Mouse (Mus musculus) intestine, embryonic 16.5 days (tissue): ENCODE results near the gene Aurkaip1. TPM values are rescaled to one million over a fixed set of nuclear protein-coding genes. Genes with fewer than 3 reads are reported as not detected.
"Not testable (repeated sequence)": the region's sequence is repeated elsewhere in the genome, so short reads cannot be mapped to it uniquely, and the experiment has no call there.

Experiments
- ATAC-seq: fragments of 200-750 bp; cut with Nextera tagmentation; 2 replicates; pipeline ENCODE4 v1.8.0; 2017; ENCODE audit warnings: moderate TSS enrichment, moderate library complexity
- H3K27ac ChIP-seq: fragments of 300-500 bp; sonication (generic); 2 replicates; pipeline ENCODE4 v1.5.1; 2014; ENCODE audit warnings: mild to moderate bottlenecking, low read length
- H3K27me3 ChIP-seq: fragments of 300-500 bp; sonication (generic); replicated peaks from 2 replicates; pipeline ENCODE4 v1.6.1; 2014; ENCODE audit warnings: low read length, control low read depth, mixed read lengths; ENCODE audit not compliant: control insufficient read depth, insufficient read depth
- H3K36me3 ChIP-seq: fragments of 300-500 bp; sonication (generic); 2 replicates; pipeline ENCODE4 v1.6.1; 2014; ENCODE audit warnings: low read length, control low read depth; ENCODE audit not compliant: control insufficient read depth, insufficient read depth
- H3K4me1 ChIP-seq: fragments of 300-500 bp; sonication (generic); 2 replicates; pipeline ENCODE4 v1.6.1; 2014; ENCODE audit warnings: low read length, control low read depth, mixed read lengths; ENCODE audit not compliant: control insufficient read depth, insufficient read depth
- H3K4me2 ChIP-seq: fragments of 300-500 bp; sonication (generic); 2 replicates; pipeline ENCODE4 v1.6.1; 2014; ENCODE audit warnings: low read depth, low read length, control low read depth
- H3K4me3 ChIP-seq: fragments of 300-500 bp; sonication (generic); 2 replicates; pipeline ENCODE4 v1.5.1; 2014; ENCODE audit warnings: mild to moderate bottlenecking, low read length
- H3K9ac ChIP-seq: fragments of 300-500 bp; sonication (generic); 2 replicates; pipeline ENCODE4 v1.6.1; 2014; ENCODE audit warnings: low read depth, low read length
- H3K9me3 ChIP-seq: fragments of 300-500 bp; sonication (generic); 2 replicates; pipeline ENCODE4 v1.6.1; 2016; ENCODE audit warnings: low read length, control low read depth; ENCODE audit not compliant: control insufficient read depth
- WGBS: fragments of 180-500 bp; shearing (Covaris S2); extraction: QIAGEN DNeasy Blood & Tissue Kit; methylation state at CpG from one replicate; pipeline ENCODE4 v1.1.7; 2014; 5-methylcytosine and 5-hydroxymethylcytosine counted together
- polyA plus RNA-seq: library from polyadenylated mRNA; unstranded; fragments of >200 nt; fragmentation: Nextera tagmentation; extraction: Ambion mirVana; gene quantifications from 2 replicates; pipeline ENCODE4 v1.2.1, GENCODE M21; 2015

Gene Aurkaip1
- 180 and 196 TPM in 2 replicates for polyA plus RNA-seq

GRCm38 (mm10) chr4:155831205-155831766, at the start of gene Aurkaip1:
Gene Aurkaip1, plus strand, starts transcription at chr4:155831272.
- peak; percentile 97 for ATAC-seq
- no peaks in the 10 kb centered on the region for H3K9me3 ChIP-seq
- H3K27me3 ChIP-seq = no peaks in the 10 kb centered on the region
- 0 out of 2 replicates have a peak, but pooled peaks cover 7% of the 10 kb centered on the region for H3K36me3 ChIP-seq
- peak within 1 kb of the TSS; percentile 95 for H3K9ac ChIP-seq
- peak within 1 kb of the TSS; percentile 95 for H3K27ac ChIP-seq
- peak within 1 kb of the TSS; percentile 91 for H3K4me2 ChIP-seq
- peak within 1 kb of the TSS; percentile 87 for H3K4me3 ChIP-seq
- H3K4me1 ChIP-seq = peaks cover 15% of the 10 kb centered on the region
- WGBS = under 1% methylated on average over 49 of the region's 49 CpGs

GRCm38 (mm10) chr4:155783486-155784080, 47.5 kb upstream of the Aurkaip1 start:
- Histone ChIP-seq H3K27me3 (no peaks in the 10 kb centered on the region), H3K4me1 (peaks cover 16% of the 10 kb centered on the region), H3K4me3 (peak overlapping the region; percentile 76), H3K36me3 (no peaks in the 10 kb centered on the region), H3K27ac (peak overlapping the region; percentile 97), H3K9ac (peak overlapping the region; percentile 91), H3K4me2 (peak overlapping the region; percentile 73), H3K9me3 (no peaks in the 10 kb centered on the region)
- WGBS = 30% methylated on average over 16 of the region's 16 CpGs
- peak; percentile 5; the same call in 1 of the 2 replicates for ATAC-seq

GRCm38 (mm10) chr4:155784081-155784701, 46.9 kb upstream of the Aurkaip1 start:
- peaks cover 16% of the 10 kb centered on the region for H3K4me1 ChIP-seq
- under 1% methylated on average over 52 of the region's 52 CpGs for WGBS

GRCm38 (mm10) chr4:155785246-155785645, 45.8 kb upstream of the Aurkaip1 start:
- no peaks in the 10 kb centered on the region for H3K27me3 ChIP-seq
- no peak overlapping the region for H3K4me2 ChIP-seq
- WGBS = 83% methylated on average over 10 of the region's 10 CpGs
- no peak for ATAC-seq
- no peak overlapping the region for H3K4me3 ChIP-seq
- H3K9me3 ChIP-seq = no peaks in the 10 kb centered on the region
- H3K4me1 ChIP-seq = peaks cover 16% of the 10 kb centered on the region
- H3K27ac ChIP-seq = peak overlapping the region; percentile 23; the same call in 1 of the 2 replicates
- H3K9ac ChIP-seq = 0 out of 2 replicates have a peak overlapping the region, but pooled peaks have one; percentile 24
- H3K36me3 ChIP-seq = no peaks in the 10 kb centered on the region

More at GRCm38 (mm10) chr4:155784081-155784701, 46.9 kb upstream of the Aurkaip1 start:
- ATAC-seq = peak; percentile 94
- peak overlapping the region; percentile 97 for H3K27ac ChIP-seq
- H3K4me2 ChIP-seq = peak overlapping the region; percentile 73
- H3K4me3 ChIP-seq = peak overlapping the region; percentile 76
- no peaks in the 10 kb centered on the region for H3K36me3 ChIP-seq
- no peaks in the 10 kb centered on the region for H3K9me3 ChIP-seq
- H3K27me3 ChIP-seq = no peaks in the 10 kb centered on the region
- H3K9ac ChIP-seq = peak overlapping the region; percentile 91

- Histone ChIP-seq H3K4me3 (peak within 1 kb of the TSS; percentile 76), H3K4me2 (peak within 1 kb of the TSS; percentile 73), H3K36me3 (no peaks in the 10 kb centered on the region), H3K4me1 (peaks cover 15% of the 10 kb centered on the region), H3K27me3 (no peaks in the 10 kb centered on the region), H3K27ac (peak within 1 kb of the TSS; percentile 97), H3K9me3 (no peaks in the 10 kb centered on the region), H3K9ac (peak within 1 kb of the TSS; percentile 91)
- ATAC-seq = no peak
- WGBS = 60% methylated on average over 5 of the region's 5 CpGs
Measured at GRCm38 (mm10) chr4:155785819-155786218, 45.3 kb upstream of the Aurkaip1 start, which contains the start of gene Tmem88b. Gene Tmem88b, minus strand, starts transcription at chr4:155785874.

- Histone ChIP-seq H3K9me3 (no peaks in the 10 kb centered on the region), H3K4me3 (no peak overlapping the region), H3K9ac (no peak overlapping the region), H3K36me3 (no peaks in the 10 kb centered on the region), H3K27ac (no peak overlapping the region), H3K4me1 (peaks cover 12% of the 10 kb centered on the region), H3K27me3 (no peaks in the 10 kb centered on the region), H3K4me2 (no peak overlapping the region)
- WGBS = 68% methylated on average over 3 of the region's 3 CpGs
- no peak for ATAC-seq
Measured at GRCm38 (mm10) chr4:155788300-155788699, 42.8 kb upstream of the Aurkaip1 start.

GRCm38 (mm10) chr4:155788833-155789232, 42.2 kb upstream of the Aurkaip1 start:
- not testable (repeated sequence) for ATAC-seq

GRCm38 (mm10) chr4:155790021-155790489, 41.0 kb upstream of the Aurkaip1 start, which contains the start of gene Ankrd65:
Gene Ankrd65, plus strand, starts transcription at chr4:155790439.
- no peaks in the 10 kb centered on the region for H3K9me3 ChIP-seq
- no peaks in the 10 kb centered on the region for H3K36me3 ChIP-seq
- H3K27me3 ChIP-seq = no peaks in the 10 kb centered on the region
- H3K9ac ChIP-seq = 0 out of 2 replicates have a peak within 1 kb of the TSS, but pooled peaks have one; percentile 29
- H3K27ac ChIP-seq = no peak within 1 kb of the TSS
- no peak for ATAC-seq
- 69% methylated on average over 3 of the region's 3 CpGs for WGBS
- H3K4me2 ChIP-seq = no peak within 1 kb of the TSS
- 0 out of 2 replicates have a peak, but pooled peaks cover 7% of the 10 kb centered on the region for H3K4me1 ChIP-seq
- no peak within 1 kb of the TSS for H3K4me3 ChIP-seq

More at GRCm38 (mm10) chr4:155788833-155789232, 42.2 kb upstream of the Aurkaip1 start:
- H3K4me2 ChIP-seq, H3K4me3 ChIP-seq, H3K27ac ChIP-seq, H3K36me3 ChIP-seq, H3K27me3 ChIP-seq, H3K9me3 ChIP-seq, H3K9ac ChIP-seq: not testable (repeated sequence)
- WGBS = 78% methylated on average over 4 of the region's 4 CpGs
- peaks cover 12% of the 10 kb centered on the region for H3K4me1 ChIP-seq

GRCm38 (mm10) chr4:155790650-155791161, 40.4 kb upstream of the Aurkaip1 start:
- no peaks in the 10 kb centered on the region for H3K27me3 ChIP-seq
- no peak overlapping the region for H3K4me3 ChIP-seq
- peak; percentile 55; the same call in 1 of the 2 replicates for ATAC-seq
- H3K4me1 ChIP-seq = 0 out of 2 replicates have a peak, but pooled peaks cover under 1% of the 10 kb centered on the region
- H3K36me3 ChIP-seq = no peaks in the 10 kb centered on the region
- no peak overlapping the region for H3K27ac ChIP-seq
- H3K9me3 ChIP-seq = no peaks in the 10 kb centered on the region
- no peak overlapping the region for H3K4me2 ChIP-seq
- WGBS = 60% methylated on average over 3 of the region's 3 CpGs
- no peak overlapping the region for H3K9ac ChIP-seq
